Mouse (Mus musculus): ENCODE measurements around the gene Col18a1.

The Col18a1 gene

DNA sequence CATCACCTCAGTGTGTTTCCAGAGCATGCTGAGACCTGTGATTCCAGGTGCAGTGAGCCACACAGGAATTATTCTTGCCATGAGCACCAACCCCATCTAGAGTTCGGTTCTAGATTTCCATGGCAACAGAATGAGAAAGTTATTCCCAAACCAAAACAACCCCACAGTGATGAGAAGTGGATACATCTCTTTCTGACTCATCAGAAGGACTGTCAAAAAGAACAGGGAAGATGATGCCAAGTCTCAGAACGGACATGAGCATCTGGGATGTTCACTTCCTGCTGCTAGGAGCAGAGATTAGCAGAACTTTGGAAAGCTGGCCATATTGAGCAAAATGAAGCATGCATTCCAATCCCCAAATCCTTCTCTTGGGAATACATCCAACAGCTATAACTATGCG is 13.8 kb upstream of the Col18a1 start:
- no peak for DNase-seq

GRCm38 (mm10) chr10:77178691-77179090 is 12.3 kb upstream of the Col18a1 start:
- DNase-seq = no peak

- no peak for DNase-seq
Measured at GRCm38 (mm10) chr10:77170400-77170799, 4.1 kb upstream of the Col18a1 start.

DNA sequence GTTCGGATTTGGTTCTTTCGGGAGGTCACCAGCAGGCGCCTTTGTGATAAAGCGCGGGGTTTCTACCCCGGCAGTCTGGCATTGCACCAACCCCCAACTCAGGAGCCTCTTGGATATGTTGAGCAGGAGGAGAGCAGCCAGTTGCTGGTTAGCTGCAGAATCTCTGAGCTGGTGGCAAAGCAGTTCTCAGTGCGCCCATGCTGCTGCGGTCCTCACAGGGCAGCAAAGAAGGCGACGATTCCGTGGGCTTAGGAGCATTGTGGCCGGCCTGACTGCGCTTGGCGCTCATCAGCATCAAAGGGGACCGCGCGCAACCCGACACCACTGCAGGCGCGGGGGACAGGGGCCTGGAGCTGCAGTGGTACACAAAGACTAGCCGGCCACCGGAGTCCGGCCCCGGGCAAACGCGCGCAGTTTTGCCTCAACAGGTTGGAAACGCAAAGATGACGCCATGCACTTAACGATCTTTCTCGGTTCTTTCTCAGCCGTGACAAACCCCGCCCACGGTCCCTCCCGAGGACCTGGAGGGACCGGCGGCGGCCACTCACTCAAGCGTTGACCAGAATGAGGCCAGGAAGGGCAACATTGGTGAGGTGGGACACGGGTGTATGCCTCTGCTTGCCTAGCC is 916 bp downstream of the Col18a1 start:
- peak; percentile 78 to 83 for DNase-seq

DNA sequence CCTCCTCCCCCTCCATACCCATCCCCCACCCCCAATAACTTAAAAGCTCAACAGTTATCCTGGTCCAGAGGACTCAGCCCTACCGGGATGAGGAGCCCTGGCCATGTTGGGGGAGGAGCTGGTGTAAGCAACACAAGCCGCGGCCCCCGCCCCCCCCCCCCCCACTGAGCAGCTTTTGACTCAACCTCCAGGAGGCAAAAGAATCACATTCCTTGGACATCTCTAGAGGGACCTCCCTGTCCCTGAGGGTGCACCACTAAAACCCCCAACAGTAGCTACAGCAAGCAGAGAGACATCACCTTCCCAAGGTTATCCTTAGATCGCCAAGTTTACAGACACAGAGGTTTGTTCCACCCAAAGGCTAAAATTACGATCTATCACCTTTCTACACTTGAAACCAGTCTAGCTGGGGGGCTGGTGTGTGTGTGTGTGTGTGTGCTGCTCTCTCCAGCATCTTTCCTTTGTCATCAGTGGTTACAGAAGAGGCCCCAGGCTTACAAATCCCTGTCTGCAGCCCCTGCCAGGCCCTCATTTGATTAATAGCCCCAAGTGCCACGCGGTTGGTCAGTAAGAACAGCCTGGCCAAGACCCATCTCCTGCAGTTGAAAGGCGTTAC is 1.8 kb downstream of the Col18a1 start:
- no peak for DNase-seq

DNA sequence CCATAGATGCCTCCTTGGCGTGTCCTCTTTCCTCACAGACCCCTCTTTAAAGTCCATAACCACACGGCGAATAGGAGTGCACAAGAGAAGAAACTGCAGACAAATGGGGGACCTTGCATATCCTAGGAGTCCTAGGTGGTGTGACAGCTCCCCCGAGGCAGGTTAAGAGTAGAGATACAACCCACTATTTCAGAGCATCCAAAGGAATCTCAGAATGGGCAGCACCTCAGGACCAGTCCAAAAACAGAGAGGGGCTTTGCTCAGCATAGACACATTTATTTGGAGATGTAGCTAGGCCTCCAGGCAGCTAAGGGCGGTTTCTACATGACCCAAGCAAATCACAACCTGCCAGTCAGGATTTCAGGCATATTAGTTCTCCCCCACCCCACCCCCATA is 2.3 kb downstream of the Col18a1 start:
- DNase-seq = no peak

- no peak for DNase-seq
Measured at GRCm38 (mm10) chr10:77163392-77163977, 2.9 kb downstream of the Col18a1 start.

DNA sequence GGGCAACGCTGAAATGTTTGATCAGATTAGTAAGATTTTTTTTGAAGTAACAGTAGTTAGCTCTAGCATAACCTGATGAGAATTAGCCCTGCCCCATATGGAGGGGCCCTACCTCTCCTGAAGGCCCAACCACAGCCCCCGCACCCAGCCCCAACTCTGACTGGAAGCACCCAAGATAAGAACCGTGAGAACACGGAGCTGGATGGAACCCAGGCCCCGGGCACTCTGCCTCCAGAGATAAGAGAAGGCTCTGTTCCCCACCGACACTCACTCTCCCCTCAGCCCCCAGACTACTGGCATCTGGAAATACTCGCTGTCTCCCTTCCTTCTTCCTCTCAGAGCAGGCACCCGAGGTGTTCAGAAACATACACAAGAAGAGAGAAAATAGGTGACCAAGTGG is 6.8 kb downstream of the Col18a1 start:
- no peak for DNase-seq

DNA sequence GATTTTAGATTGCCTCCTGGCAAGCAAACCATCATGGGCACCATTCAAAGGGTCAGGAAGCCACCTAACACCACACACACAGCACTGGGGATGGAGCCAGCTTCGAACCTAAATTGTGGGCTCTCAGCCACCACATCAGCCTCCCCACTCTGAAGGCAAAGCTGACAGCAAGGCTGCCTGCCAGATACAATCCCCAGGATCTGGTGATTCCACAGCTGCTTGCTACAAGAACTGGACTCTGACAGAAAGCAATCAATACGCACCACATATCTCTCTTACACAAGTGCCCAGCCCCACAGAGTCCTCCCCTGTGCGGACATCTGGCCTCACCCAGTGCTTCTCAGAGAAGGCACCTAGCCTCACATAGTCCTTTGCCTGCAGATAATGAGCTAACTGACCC is 7.4 kb downstream of the Col18a1 start:
- no peak for DNase-seq

DNA sequence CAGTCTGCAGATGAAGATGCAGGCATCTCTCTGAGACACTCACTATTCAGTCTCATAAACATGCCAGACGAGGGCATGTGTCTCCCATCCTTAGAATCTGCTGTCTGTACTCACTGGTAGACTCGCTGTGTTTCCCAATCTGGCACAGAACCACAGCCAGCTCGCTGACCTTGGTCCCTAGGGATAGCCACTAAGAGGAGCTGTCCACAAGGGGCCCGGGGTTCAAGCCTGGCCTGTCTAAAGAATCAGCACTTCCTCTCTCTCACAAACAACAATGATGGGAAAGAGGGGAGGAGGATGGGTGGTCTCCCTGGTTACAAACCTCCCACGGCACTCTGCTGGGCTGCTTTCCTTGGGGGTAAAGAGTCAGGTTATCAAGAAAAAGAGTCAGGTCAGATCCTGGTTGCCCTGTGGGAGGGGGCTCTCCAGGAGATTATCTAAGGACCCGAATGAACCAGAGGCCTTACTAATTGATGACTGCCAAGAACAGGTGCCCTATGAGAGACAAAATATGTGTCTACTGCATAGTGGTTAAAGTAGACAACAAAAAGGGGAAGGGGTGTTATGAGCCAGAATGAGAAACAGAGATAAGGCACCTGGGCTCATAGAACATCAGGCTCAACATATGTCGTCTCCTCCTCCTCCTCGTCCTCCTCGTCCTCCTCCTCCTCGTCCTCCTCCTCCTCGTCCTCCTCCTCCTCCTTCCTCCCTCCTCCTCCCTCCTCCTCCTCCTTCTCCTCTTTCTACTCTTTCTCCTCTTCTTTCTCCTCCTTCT is 8.9 kb downstream of the Col18a1 start:
- DNase-seq = peak in 1 of 2 experiments; percentile 24

DNA sequence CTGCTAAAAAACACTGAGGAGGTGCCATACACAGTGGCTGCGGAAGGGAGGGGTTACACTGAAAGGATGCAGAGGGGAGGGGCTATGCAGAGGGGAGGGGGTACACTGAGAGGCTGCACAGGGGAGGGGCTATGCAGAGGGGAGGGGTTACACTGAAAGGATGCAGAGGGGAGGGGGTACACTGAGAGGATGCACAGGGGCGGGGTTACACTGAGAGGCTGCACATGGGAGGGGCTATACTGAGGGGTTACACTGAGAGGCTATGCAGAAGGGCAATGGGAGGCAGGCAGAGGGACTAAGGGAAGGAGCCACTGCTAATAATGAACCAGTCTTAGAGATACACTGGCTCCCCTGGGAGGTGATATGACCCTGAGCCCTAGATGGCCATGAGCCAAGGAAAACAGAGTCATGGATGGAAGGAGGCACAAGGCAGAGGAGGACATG is 14.1 kb downstream of the Col18a1 start:
- DNase-seq = peak; percentile 78 to 82

- peak; percentile 61 to 65 for DNase-seq
Measured at GRCm38 (mm10) chr10:77151551-77152002, 14.8 kb downstream of the Col18a1 start.

GRCm38 (mm10) chr10:77150947-77151521 is 15.3 kb downstream of the Col18a1 start:
- peak in 1 of 2 experiments; percentile 27 for DNase-seq

GRCm38 (mm10) chr10:77150016-77150415 is 16.3 kb downstream of the Col18a1 start:
- DNase-seq = peak in 1 of 2 experiments; percentile 39

- no peak for DNase-seq
Measured at GRCm38 (mm10) chr10:77147545-77147944, 18.8 kb downstream of the Col18a1 start.

- peak; percentile 91 to 96 for DNase-seq
Measured at GRCm38 (mm10) chr10:77146901-77147463, 19.4 kb downstream of the Col18a1 start.

DNA sequence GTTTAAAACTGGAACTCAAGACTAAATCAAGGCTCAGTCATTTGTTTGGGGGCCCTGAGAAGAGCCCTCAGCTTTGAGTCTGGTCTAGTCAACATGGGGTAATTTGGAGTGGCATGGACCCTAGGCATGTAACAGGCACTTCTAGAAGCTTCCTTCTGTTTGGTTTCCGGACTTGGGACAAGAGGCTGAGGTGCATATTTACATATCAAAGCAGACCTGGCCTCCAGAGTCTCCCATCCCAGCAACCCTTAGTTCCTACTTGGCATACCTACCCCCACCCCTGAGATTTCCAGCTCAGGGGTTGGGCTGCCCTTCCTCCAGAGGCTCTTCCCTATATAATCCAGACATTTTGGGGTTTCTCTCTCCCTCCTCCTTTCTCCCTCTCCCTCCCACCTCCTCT is 20.4 kb downstream of the Col18a1 start:
- DNase-seq = no peak

- peak; percentile 56 to 74 for DNase-seq
Measured at GRCm38 (mm10) chr10:77144372-77144771, 22.0 kb downstream of the Col18a1 start.

DNA sequence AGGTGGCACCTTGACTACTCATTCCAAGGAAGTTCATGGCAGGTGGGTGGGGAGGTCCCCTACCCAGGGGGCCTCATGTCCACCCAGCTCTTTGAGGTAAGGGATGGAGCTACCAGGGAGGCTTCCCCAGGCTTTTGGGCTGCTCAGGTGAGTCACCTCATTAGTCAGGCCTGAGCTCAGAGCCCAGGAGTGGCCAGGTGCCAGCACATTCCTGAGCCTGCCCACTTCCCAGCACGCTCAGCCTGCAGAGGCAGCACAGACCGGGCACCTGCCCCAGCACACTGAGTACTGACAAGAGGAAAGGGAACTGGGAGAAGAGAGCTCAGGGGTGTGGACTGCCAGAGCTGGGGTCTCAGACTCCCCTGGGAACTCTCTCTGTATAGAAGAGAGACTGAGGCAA is 24.0 kb downstream of the Col18a1 start:
- DNase-seq = peak; percentile 94 to 95

GRCm38 (mm10) chr10:77138304-77138703 is 28.0 kb downstream of the Col18a1 start:
- no peak for DNase-seq

- DNase-seq = no peak
Measured at GRCm38 (mm10) chr10:77136205-77136604, 30.1 kb downstream of the Col18a1 start.

- no peak for DNase-seq
Measured at GRCm38 (mm10) chr10:77135274-77135829, 31.0 kb downstream of the Col18a1 start.
